Mouse (Mus musculus) erythroblast, embryonic 14.5 days (primary cell): Measurements from ENCODE around the gene Tmem235.

ENCODE experiments used
- GATA1 ChIP-seq: IDR thresholded peaks from 2 replicates; pipeline ENCODE4 v1.6.1; 2012; ENCODE audit warnings: low read length, inconsistent platforms, mixed read lengths
- TAL1 ChIP-seq: IDR thresholded peaks from 3 replicates; pipeline ENCODE4 v1.6.1; 2012; ENCODE audit warnings: low read length, inconsistent platforms, mixed read lengths

GRCm38 (mm10) chr11:117855360-117855759 lies 5.2 kb upstream of the Tmem235 start:
- TF ChIP-seq GATA1 = no peak
- no peak for TF ChIP-seq TAL1
